Mouse (Mus musculus) C2C12 (cell line): ENCODE results near the gene Tmem53. TPM values are rescaled to one million over a fixed set of nuclear protein-coding genes. Genes with fewer than 3 reads are reported as not detected.
A peak's percentile ranks its signal among the peaks of the same experiment; 100 is the strongest.

Source experiments
- H3K27me3 ChIP-seq: one replicate; pipeline ENCODE4 v1.6.1; 2011; ENCODE audit not compliant: control insufficient read depth, insufficient read depth, insufficient read length
- H3K36me3 ChIP-seq: one replicate; pipeline ENCODE4 v1.6.1; 2011; ENCODE audit not compliant: control insufficient read depth, insufficient read depth
- H3K4me3 ChIP-seq: one replicate; pipeline ENCODE4 v1.5.1; 2011; ENCODE audit warnings: mild to moderate bottlenecking, control low read depth; ENCODE audit not compliant: poor library complexity, insufficient read depth, severe bottlenecking
- H3K79me2 ChIP-seq: one replicate; pipeline ENCODE4 v1.6.1; 2011; ENCODE audit not compliant: control insufficient read depth, insufficient read depth
- H3K79me3 ChIP-seq: one replicate; pipeline ENCODE4 v1.6.1; 2011; ENCODE audit warnings: low read depth, control low read depth
- H3ac ChIP-seq: one replicate; pipeline ENCODE3; 2011; ENCODE audit warnings: low read depth; ENCODE audit not compliant: control insufficient read depth, insufficient read length
- CEBPB ChIP-seq: IDR thresholded peaks from one replicate; pipeline ENCODE4 v1.6.1; 2011; ENCODE audit warnings: low read depth, mild to moderate bottlenecking, control low read depth, moderate library complexity
- CTCF ChIP-seq: IDR thresholded peaks from one replicate; pipeline ENCODE4 v1.5.1; 2011; ENCODE audit not compliant: control insufficient read depth, insufficient read depth, insufficient read length
- FOSL1 ChIP-seq: IDR thresholded peaks from one replicate; pipeline ENCODE4 v1.8.0; 2011; ENCODE audit warnings: mild to moderate bottlenecking, low read length; ENCODE audit not compliant: poor library complexity, insufficient read depth, severe bottlenecking
- MAX ChIP-seq: IDR thresholded peaks from one replicate; pipeline ENCODE4 v1.6.1; 2011; ENCODE audit warnings: mild to moderate bottlenecking, control low read depth
- MYOD1 ChIP-seq: IDR thresholded peaks from one replicate; pipeline ENCODE4 v1.6.1; 2011; ENCODE audit warnings: low read depth; ENCODE audit not compliant: control insufficient read depth, insufficient read length
- MYOG ChIP-seq: IDR thresholded peaks from one replicate; pipeline ENCODE4 v1.6.1; 2011; ENCODE audit not compliant: control insufficient read depth, insufficient read length; ENCODE audit errors: extremely low read depth
- USF1 ChIP-seq: IDR thresholded peaks from one replicate; pipeline ENCODE4 v1.6.1; 2011; ENCODE audit warnings: low read depth, mild to moderate bottlenecking, control low read depth, moderate library complexity
- polyA plus RNA-seq: library from polyadenylated mRNA; unstranded; fragments of >200 nt; fragmentation: generic; extraction: Trizol; gene quantifications from one replicate; pipeline ENCODE4 v1.2.1, GENCODE M21; 2012; ENCODE audit warnings: missing spikeins

Tmem53 gene
- polyA plus RNA-seq, 1 experiment = 3.2 TPM

DNA sequence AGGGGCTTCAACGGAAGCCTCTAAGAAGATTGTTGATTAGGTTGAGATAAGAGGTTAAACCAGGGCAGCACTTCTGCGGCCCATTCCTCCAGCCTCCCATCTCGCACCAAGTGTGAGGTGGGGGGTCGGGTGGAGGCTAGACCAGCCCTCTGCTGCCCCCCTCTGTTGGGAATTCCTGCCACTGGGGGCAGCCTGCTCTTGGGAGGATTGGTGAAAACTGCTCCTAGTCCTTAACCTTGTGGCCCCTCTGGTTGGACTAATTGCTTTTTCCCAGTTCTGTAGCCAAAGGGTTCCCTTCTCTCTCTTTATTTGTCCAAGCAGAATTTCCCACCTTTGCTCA, 61.3 kb downstream of the Tmem53 start:
- Histone ChIP-seq H3ac (no peak overlapping the region), H3K27me3 (no peaks in the 10 kb centered on the region), H3K4me3 (no peak overlapping the region), H3K79me3 (no peaks in the 10 kb centered on the region), H3K79me2 (no peaks in the 10 kb centered on the region), H3K36me3 (no peaks in the 10 kb centered on the region)
- TF ChIP-seq CEBPB (no peak), MYOD1 (no peak), MYOG (no peak), FOSL1 (no peak), MAX (no peak), CTCF (no peak), USF1 (no peak)

DNA sequence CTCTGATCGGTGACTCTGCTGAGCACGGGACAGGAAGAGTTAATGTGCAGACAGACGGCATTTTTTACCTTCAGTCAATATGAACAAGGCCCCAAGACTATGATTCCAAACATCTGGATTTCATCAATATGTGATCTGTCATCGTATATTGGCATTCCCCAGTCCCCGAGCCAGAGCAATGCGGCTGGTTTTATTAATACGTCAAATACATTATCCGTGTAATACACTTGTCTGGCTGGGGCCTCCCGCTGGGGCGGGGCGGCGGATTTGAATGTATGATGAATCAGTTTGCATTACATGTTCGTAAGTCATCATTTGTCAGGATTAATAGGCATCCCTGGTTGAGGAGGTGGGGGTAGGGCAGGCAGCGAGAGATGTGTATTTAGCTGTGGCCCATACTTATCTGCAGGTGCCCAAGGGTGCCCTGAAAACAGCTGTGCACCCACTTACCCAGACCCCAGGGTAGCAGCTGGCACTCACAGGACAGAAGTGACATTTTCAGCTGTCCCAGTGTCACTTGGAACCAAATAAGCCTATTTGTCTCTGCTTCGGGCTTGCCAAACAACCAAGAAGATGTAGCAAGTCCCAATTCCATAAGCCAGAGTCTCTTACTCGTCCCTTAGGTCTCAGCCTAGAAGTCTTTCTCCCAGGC, 63.2 kb downstream of the Tmem53 start:
- no peak for TF ChIP-seq USF1
- peak; percentile 84 for TF ChIP-seq MYOD1
- Histone ChIP-seq H3K4me3 (no peak overlapping the region), H3K36me3 (no peaks in the 10 kb centered on the region)

DNA sequence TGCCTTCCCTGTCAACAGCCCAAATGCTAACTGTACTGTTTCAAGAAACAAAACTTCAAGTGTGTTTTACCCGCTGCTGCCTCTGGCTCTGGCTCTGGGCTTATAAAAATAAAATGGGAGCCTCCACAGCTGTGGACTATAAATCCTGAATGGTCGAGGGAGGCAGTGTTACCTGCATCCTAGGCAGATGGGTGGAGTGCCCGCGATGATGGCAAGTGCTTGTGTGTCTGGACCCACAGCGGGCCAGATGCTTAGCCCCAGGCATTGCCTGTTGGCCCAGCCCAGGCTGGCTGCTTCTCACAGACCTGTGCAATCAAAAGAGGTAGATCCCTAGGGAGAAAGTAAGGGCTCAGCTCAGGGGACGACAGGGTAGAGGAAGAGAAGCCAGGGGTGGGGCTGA, 65.0 kb downstream of the Tmem53 start:
- TF ChIP-seq FOSL1 (no peak), MYOD1 (peak; percentile 13)
- Histone ChIP-seq H3K4me3 (no peak overlapping the region), H3K36me3 (no peaks in the 10 kb centered on the region), H3K27me3 (no peaks in the 10 kb centered on the region), H3K79me3 (no peaks in the 10 kb centered on the region), H3K79me2 (no peaks in the 10 kb centered on the region), H3ac (no peak overlapping the region)

More for the DNA sequence above, 63.2 kb downstream of the Tmem53 start:
- Histone ChIP-seq H3ac (no peak overlapping the region), H3K79me2 (no peaks in the 10 kb centered on the region), H3K79me3 (no peaks in the 10 kb centered on the region), H3K27me3 (no peaks in the 10 kb centered on the region)

DNA sequence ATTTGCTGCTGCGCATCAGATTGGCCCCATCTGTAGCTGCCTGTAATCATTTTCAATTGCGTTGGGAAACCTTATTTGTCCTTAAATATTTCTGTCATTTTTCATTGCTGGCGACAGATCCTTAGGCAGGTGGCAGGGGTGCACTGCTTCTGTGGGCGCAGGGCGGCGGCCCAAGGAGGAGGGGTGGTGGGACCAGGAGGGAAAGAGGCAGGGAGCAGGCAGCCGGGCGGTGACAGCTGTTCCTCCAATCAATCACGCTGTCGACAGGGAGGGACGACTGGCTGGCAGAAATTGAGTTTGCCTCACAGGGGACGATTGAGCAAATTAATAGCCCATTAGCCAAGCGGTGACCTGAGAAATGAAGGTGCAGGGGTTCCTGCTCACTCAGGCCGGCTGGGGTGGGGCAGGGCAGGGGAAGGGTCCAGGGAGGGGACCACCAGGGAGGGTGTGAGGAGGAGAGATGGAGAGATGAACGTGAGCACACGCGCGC, 66.0 kb downstream of the Tmem53 start:
- TF ChIP-seq USF1 (no peak), MYOD1 (peak; percentile 99)
- H3K79me2 ChIP-seq = no peaks in the 10 kb centered on the region
- H3K4me3 ChIP-seq = no peak overlapping the region

More for the DNA sequence above, 66.0 kb downstream of the Tmem53 start:
- no peak overlapping the region for H3ac ChIP-seq
- no peaks in the 10 kb centered on the region for H3K27me3 ChIP-seq
- no peaks in the 10 kb centered on the region for H3K79me3 ChIP-seq
- no peaks in the 10 kb centered on the region for H3K36me3 ChIP-seq

Other genes starting within 250 kb of the Tmem53 start
- gene Eif2b3, start 232.5 kb upstream of the Tmem53 start, polyA plus RNA-seq = 41.6 TPM
- 0.20 TPM for gene Ptch2, start 155.9 kb upstream of the Tmem53 start, polyA plus RNA-seq
- 23.7 TPM for gene Btbd19, start 126.2 kb upstream of the Tmem53 start, polyA plus RNA-seq
- gene Tctex1d4, start 125.2 kb upstream of the Tmem53 start, polyA plus RNA-seq = 0.12 TPM
- gene Plk3, start 118.0 kb upstream of the Tmem53 start, polyA plus RNA-seq = 15.2 TPM
- 3,482 TPM for gene Rps8, start 95.7 kb upstream of the Tmem53 start, polyA plus RNA-seq
- 49.2 TPM for gene Kif2c, start 69.3 kb upstream of the Tmem53 start, polyA plus RNA-seq
- not detected for gene Armh1, start 174 bp downstream of the Tmem53 start, polyA plus RNA-seq
- 61.2 TPM for gene Rnf220, start 245.1 kb downstream of the Tmem53 start, polyA plus RNA-seq